Mouse (Mus musculus) G1E (cell line): Measurements from ENCODE around the gene Sh3rf3. TPM values are rescaled to one million over a fixed set of nuclear protein-coding genes. Genes with fewer than 3 reads are reported as not detected.

Experiments
- ATAC-seq: 2 replicates; pipeline ENCODE4 v1.8.0; 2016; ENCODE audit warnings: mild to moderate bottlenecking; ENCODE audit not compliant: insufficient number of reproducible peaks, poor library complexity, low FRiP score, severe bottlenecking; ENCODE audit errors: extremely low read depth
- DNase-seq: peaks from one replicate; pipeline ENCODE4 v3.0.0; 2012; ENCODE audit warnings: low spot score
- H3K27me3 ChIP-seq: 2 replicates; pipeline ENCODE4 v1.6.1; 2012; ENCODE audit warnings: mild to moderate bottlenecking, low read length, inconsistent platforms; ENCODE audit not compliant: insufficient read depth
- H3K36me3 ChIP-seq: replicated peaks from 2 replicates; pipeline ENCODE3; 2012; ENCODE audit warnings: mild to moderate bottlenecking, inconsistent platforms
- H3K4me1 ChIP-seq: 2 replicates; pipeline ENCODE4 v1.6.1; 2012; ENCODE audit warnings: low read depth, low read length, inconsistent platforms, mixed read lengths; ENCODE audit not compliant: insufficient read depth
- H3K4me3 ChIP-seq: 2 replicates; pipeline ENCODE4 v1.5.1; 2012; ENCODE audit warnings: low read depth, mild to moderate bottlenecking, inconsistent platforms, low read length, moderate library complexity, mixed read lengths
- H3K9me3 ChIP-seq: replicated peaks from 2 replicates; pipeline ENCODE4 v1.6.1; 2012; ENCODE audit warnings: inconsistent platforms
- CTCF ChIP-seq: IDR thresholded peaks from 2 replicates; pipeline ENCODE4 v1.5.1; 2012; ENCODE audit warnings: low read depth, low read length, inconsistent platforms, mixed read lengths
- GATA1 ChIP-seq: IDR thresholded peaks from 2 replicates; pipeline ENCODE4 v1.6.1; 2012; ENCODE audit warnings: borderline replicate concordance, low read length, inconsistent platforms, mixed read lengths
- GATA2 ChIP-seq: IDR thresholded peaks from 2 replicates; pipeline ENCODE4 v1.6.1; 2012; ENCODE audit warnings: low read depth, low read length, inconsistent platforms, borderline replicate concordance
- POLR2AphosphoS5 ChIP-seq: IDR thresholded peaks from 2 replicates; pipeline ENCODE4 v1.6.1; 2012; ENCODE audit warnings: low read depth, low read length, inconsistent platforms; ENCODE audit not compliant: insufficient replicate concordance
- TAL1 ChIP-seq: conservative IDR thresholded peaks from 2 replicates; pipeline ENCODE4 v1.6.1; 2012; ENCODE audit warnings: low read depth, low read length, inconsistent platforms, mixed read lengths
- polyA plus RNA-seq: library from polyadenylated mRNA; stranded (reverse); fragments of >175 nt; gene quantifications from 2 replicates; pipeline ENCODE4 v1.2.3, GENCODE M21; 2012
- total RNA-seq, 2 experiments: library from RNA; stranded (forward) in 1 of 2; stranded (reverse) in 1 of 2; fragments of 200-1000 nt in 1 of 2; fragments of >200 nt in 1 of 2; fragmentation: Nextera tagmentation in 1 of 2; gene quantifications; 2 replicates each; pipeline ENCODE4 v1.2.3; 2014 to 2017

Sh3rf3 gene
- total and polyA plus RNA-seq, 3 experiments = 0.22 TPM; not detected in 2

DNA sequence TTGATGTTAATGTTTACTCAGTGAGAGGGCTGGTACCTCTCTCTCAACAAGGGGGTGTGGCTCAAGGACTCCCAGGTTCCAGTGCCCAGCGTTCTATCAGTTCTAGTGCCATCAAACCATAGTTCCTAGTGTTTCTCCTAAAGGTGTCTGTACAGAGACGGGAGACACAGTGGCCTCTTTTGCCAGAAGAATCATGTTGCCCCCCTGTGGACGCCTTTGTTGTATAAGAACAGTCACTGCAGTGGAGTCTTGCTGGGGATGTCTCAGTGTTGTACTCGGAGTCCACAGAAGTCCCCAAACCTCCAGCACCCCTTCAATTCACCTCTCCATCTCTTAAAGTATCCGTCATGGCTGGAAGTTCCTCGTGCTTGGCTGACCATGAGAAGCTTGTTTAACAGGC lies 92.1 kb downstream of the Sh3rf3 start:
- H3K4me1 ChIP-seq = no peaks in the 10 kb centered on the region
- H3K4me3 ChIP-seq = no peak overlapping the region
- no peaks in the 10 kb centered on the region for H3K36me3 ChIP-seq
- ATAC-seq (no peak), DNase-seq (no peak)
- no peaks in the 10 kb centered on the region for H3K9me3 ChIP-seq
- no peaks in the 10 kb centered on the region for H3K27me3 ChIP-seq
- TF ChIP-seq CTCF = no peak
- no peak for TF ChIP-seq GATA2

DNA sequence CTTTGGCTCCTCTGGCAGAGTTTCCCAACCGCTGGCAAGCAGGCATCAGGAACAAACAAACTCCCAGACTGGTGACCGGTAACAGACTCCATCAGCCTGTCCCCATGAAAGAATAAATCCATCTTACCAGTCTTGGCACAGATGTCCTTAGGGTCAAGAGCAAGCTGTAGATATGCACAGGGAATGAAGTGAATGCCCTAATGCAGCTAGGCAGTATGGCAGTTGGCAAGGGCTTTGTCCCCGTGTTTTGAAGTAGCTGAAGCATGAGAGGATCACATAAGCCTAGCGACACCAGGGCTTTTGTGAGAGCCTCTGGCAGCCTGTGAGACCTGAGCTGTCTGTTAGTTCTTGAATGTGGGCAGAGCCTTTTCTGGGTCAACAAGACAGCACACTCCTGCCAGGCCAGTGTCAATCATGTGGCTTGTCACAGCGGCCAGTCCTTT lies 93.9 kb downstream of the Sh3rf3 start:
- TF ChIP-seq POLR2AphosphoS5 (no peak), GATA1 (no peak), TAL1 (no peak), CTCF (no peak), GATA2 (no peak)
- Histone ChIP-seq H3K27me3 (no peaks in the 10 kb centered on the region), H3K4me1 (no peaks in the 10 kb centered on the region), H3K4me3 (no peak overlapping the region), H3K36me3 (no peaks in the 10 kb centered on the region), H3K9me3 (no peaks in the 10 kb centered on the region)
- ATAC-seq (no peak), DNase-seq (no peak)

DNA sequence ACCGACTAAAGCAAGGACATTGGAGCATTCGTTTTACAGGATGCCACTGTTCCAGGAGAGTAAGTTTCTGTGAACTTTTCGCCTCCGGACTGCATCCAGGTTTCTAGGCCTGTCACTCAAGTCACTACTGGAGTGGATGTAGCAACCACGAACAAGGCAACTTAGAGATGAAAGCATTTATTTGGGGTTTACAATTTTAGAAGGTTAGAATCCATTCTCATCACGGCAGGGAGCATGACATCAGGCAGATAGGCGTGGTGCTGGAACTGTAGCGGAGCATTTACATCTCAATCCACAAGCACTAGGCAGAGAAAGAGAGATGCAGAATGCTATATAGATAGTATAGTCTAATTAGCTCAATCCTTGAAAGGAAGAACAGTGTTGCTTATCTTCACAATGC lies 95.3 kb downstream of the Sh3rf3 start:
- TF ChIP-seq GATA2 (no peak), GATA1 (no peak), CTCF (no peak), TAL1 (no peak), POLR2AphosphoS5 (no peak)
- DNase-seq (no peak), ATAC-seq (no peak)
- Histone ChIP-seq H3K27me3 (no peaks in the 10 kb centered on the region), H3K4me1 (no peaks in the 10 kb centered on the region), H3K4me3 (no peak overlapping the region), H3K36me3 (no peaks in the 10 kb centered on the region), H3K9me3 (no peaks in the 10 kb centered on the region)

GRCm38 (mm10) chr10:58915301-58916245 lies 102.4 kb downstream of the Sh3rf3 start:
- TF ChIP-seq GATA1 (no peak), TAL1 (no peak), GATA2 (no peak), CTCF (no peak), POLR2AphosphoS5 (no peak)
- H3K4me1 ChIP-seq = no peaks in the 10 kb centered on the region
- no peak for DNase-seq

DNA sequence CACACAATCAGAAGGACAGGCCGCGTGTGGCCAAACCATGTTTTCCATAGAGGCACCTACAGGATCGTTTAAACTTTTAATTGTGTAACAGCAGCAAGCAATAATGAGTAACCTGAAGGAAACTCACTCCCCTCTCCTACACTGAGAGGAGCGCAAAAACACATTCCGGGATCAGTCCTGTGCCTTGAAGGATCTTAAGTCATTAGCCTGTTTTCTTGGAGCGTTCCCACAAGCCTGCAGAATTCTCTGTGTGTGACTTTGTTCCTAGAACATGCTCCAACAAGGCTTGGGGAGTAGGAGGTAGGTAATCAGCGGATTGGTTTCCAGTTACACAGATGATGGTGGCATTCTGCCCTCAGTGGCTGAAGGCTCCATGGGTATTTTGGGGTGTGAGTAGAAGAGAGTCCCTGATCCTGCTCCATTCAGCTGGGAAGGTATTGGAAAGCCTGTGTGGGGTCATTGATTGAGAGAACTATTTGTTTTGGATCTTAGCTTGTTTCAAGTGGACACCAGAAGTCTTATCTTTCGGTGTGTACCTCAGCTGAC lies 108.6 kb downstream of the Sh3rf3 start:
- Histone ChIP-seq H3K27me3 (no peaks in the 10 kb centered on the region), H3K4me1 (no peaks in the 10 kb centered on the region), H3K9me3 (no peaks in the 10 kb centered on the region), H3K36me3 (no peaks in the 10 kb centered on the region), H3K4me3 (no peak overlapping the region)
- ATAC-seq (no peak), DNase-seq (no peak)
- no peak for TF ChIP-seq TAL1
- no peak for TF ChIP-seq POLR2AphosphoS5
- TF ChIP-seq GATA1 = no peak
- no peak for TF ChIP-seq GATA2
- TF ChIP-seq CTCF = no peak

More at GRCm38 (mm10) chr10:58915301-58916245, 102.4 kb downstream of the Sh3rf3 start:
- ATAC-seq = no peak
- Histone ChIP-seq H3K36me3 (no peaks in the 10 kb centered on the region), H3K9me3 (no peaks in the 10 kb centered on the region), H3K4me3 (no peak overlapping the region), H3K27me3 (no peaks in the 10 kb centered on the region)

- no peaks in the 10 kb centered on the region for H3K4me1 ChIP-seq
- ATAC-seq (no peak), DNase-seq (no peak)
- H3K36me3 ChIP-seq = no peaks in the 10 kb centered on the region
- H3K4me3 ChIP-seq = no peak overlapping the region
- no peak for TF ChIP-seq GATA2
- TF ChIP-seq CTCF = no peak
- TF ChIP-seq GATA1 = no peak
- TF ChIP-seq POLR2AphosphoS5 = no peak
- no peak for TF ChIP-seq TAL1
- no peaks in the 10 kb centered on the region for H3K9me3 ChIP-seq
- no peaks in the 10 kb centered on the region for H3K27me3 ChIP-seq
These were observed 109.2 kb downstream of the Sh3rf3 start for GRCm38 (mm10) chr10:58922216-58922829.
